ENCODE assay signal across 22 mouse cellular contexts in the genomic region with DNA sequence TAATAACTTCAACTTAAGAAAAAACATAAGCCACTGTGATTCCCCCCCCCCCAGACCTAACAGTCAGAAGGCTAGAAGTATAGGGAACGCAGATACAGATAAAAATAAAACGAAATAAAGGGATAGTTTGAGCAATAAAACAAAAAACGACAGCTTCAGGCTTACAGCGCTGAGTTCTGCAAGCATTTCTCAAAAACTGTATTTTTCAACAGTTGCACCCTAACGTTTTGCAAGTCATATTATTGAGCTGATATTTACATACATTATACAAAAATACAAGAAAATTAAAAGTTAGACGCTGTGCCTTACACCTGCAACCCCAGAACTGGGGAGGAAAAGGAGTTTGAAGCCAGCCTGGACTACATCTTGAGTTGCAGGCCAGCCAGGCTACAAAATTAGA. TPM values are rescaled to one million over a fixed set of nuclear protein-coding genes. Genes with fewer than 3 reads are reported as not detected.
"Had no signal": no experiment of that assay in that cellular context is flagged by ENCODE, and none has a peak within 500 bp of the region (broad histone marks: within the 10 kb centered on the region; RNA-seq: fewer than 3 reads in every experiment).

No protein-coding gene starts in this region.

- ATAC-seq: midbrain, embryonic 15.5 days had no signal

- H3K9ac ChIP-seq: liver, embryonic 14.5 days; lung, embryonic 15.5 days; midbrain, embryonic 12.5 days; midbrain, embryonic 15.5 days; neural tube, embryonic 12.5 days; neural tube, embryonic 15.5 days had no signal

- H3K36me3 ChIP-seq: lung, embryonic 15.5 days; midbrain, embryonic 12.5 days; midbrain, embryonic 15.5 days; neural tube, embryonic 12.5 days; neural tube, embryonic 15.5 days had no signal

- DNase-seq: kidney, adult 18-20 months; kidney, adult 9 months; kidney, postnatal 14 days; lung, adult 18-20 months; lung, postnatal 10 days; lung, postnatal 36 days; right cerebral cortex, adult 18-20 months; right cerebral cortex, postnatal 14 days; right cerebral cortex, postnatal 4 days; thymus, adult 2 months; thymus, postnatal 14 days had no signal

- H3K4me3 ChIP-seq: megakaryocyte, embryonic 14.5 days; midbrain, embryonic 12.5 days; midbrain, embryonic 15.5 days; neural tube, embryonic 15.5 days had no signal

- H3K27ac ChIP-seq: liver, embryonic 14.5 days; lung, embryonic 15.5 days; midbrain, embryonic 12.5 days; midbrain, embryonic 15.5 days; neural tube, embryonic 12.5 days; neural tube, embryonic 15.5 days had no signal

- H3K4me1 ChIP-seq: neural tube, embryonic 15.5 days had no signal

- H3K9me3 ChIP-seq: lung, embryonic 15.5 days; midbrain, embryonic 12.5 days; midbrain, embryonic 15.5 days; neural tube, embryonic 12.5 days; neural tube, embryonic 15.5 days had no signal

- H3K4me2 ChIP-seq: midbrain, embryonic 12.5 days; midbrain, embryonic 15.5 days; neural tube, embryonic 15.5 days had no signal

RNA-seq across cellular contexts. Expression of a gene that starts 0.4 kb away (rescaled TPM):
- polyA plus RNA-seq: kidney, embryonic 16.5 days; limb, embryonic 14.5 days; liver, adult 2 months; lung, embryonic 15.5 days; midbrain, embryonic 12.5 days; midbrain, embryonic 15.5 days; neural tube, embryonic 12.5 days; neural tube, embryonic 15.5 days; thymus, adult 2 months had no signal

RNA-seq across cellular contexts. Expression of a gene that starts 37.7 kb away (rescaled TPM):
- polyA plus RNA-seq: kidney, embryonic 16.5 days; liver, embryonic 14.5 days; lung, embryonic 15.5 days; midbrain, embryonic 12.5 days; midbrain, embryonic 15.5 days; neural tube, embryonic 12.5 days; neural tube, embryonic 15.5 days had no signal

RNA-seq across cellular contexts. Expression of a gene that starts 52.9 kb away (rescaled TPM):
- polyA plus RNA-seq: kidney, embryonic 16.5 days; limb, embryonic 14.5 days; lung, embryonic 15.5 days; midbrain, embryonic 12.5 days; midbrain, embryonic 15.5 days; neural tube, embryonic 12.5 days; neural tube, embryonic 15.5 days; stomach, embryonic 14.5 days had no signal
